Mouse (Mus musculus): ENCODE measurements at regions not wholly inside any gene's neighbourhood (a gene's known extent, or its start where the extent isn't known, plus 50 kb on each side); places are given as distances from the start of the nearest gene placed in this dataset.

DNA sequence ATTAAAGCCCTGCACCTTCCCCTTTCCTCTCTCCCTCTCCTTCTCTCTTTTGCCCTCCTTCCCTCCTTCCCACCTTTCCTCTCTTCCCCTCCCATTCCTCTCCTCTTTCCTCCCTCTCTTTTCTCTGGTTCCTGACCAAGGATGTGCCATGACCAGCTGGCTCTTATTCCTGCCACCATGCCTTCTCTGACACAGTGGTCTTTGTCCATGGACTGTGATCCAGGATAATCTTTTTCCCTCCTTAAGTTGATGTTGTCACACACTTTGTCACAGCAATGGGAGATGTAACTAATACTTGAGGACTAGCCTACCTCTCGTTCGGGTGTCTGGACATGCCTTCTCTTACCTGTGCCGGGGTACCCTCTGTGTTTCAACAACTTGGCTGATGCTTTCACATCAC, 86.4 kb downstream of the Anapc4 start:
- TF ChIP-seq CTCF (conservative IDR thresholded peaks at IDR 0.05; ENCODE audit: low read length) (no peak), NANOG (IDR thresholded peaks at IDR 0.05; ENCODE audit: borderline replicate concordance, low read length) (no peak)
